Mouse (Mus musculus): Measurements from ENCODE around the gene E130114P18Rik. TPM values are rescaled to one million over a fixed set of nuclear protein-coding genes. Genes with fewer than 3 reads are reported as not detected.

The E130114P18Rik gene
- polyA plus RNA-seq, 1 experiment from 2014 or later, result 2.7 TPM

GRCm38 (mm10) chr4:97636569-97636968 is 141.3 kb downstream of the E130114P18Rik start:
- no peaks in the 10 kb centered on the region for H3K9me3 ChIP-seq (replicated peaks)
- 85% methylated on average over 1 of the region's 1 CpGs for WGBS

GRCm38 (mm10) chr4:97635757-97636292 is 142.1 kb downstream of the E130114P18Rik start:
- DNase-seq (ENCODE audit: low spot score), result no peak
- H3K36me3 ChIP-seq, result no peaks in the 10 kb centered on the region
- 75% methylated on average over 1 of the region's 1 CpGs for WGBS
- no peak overlapping the region for H3K4me3 ChIP-seq
- 0 out of 2 replicates have a peak, but pooled peaks cover 3% of the 10 kb centered on the region for H3K27me3 ChIP-seq (ENCODE audit: low read depth, poor library complexity, severe bottlenecking)
- peaks cover 12% of the 10 kb centered on the region for H3K4me1 ChIP-seq
- H3K9me3 ChIP-seq (replicated peaks), result no peaks in the 10 kb centered on the region
- 0 out of 2 replicates have a peak overlapping the region, but pooled peaks have one; percentile 3 for H3K27ac ChIP-seq (replicated peaks)

More at GRCm38 (mm10) chr4:97636569-97636968, 141.3 kb downstream of the E130114P18Rik start:
- Histone ChIP-seq H3K27ac (replicated peaks) (no peak overlapping the region), H3K36me3 (no peaks in the 10 kb centered on the region), H3K27me3 (ENCODE audit: low read depth, poor library complexity, severe bottlenecking) (0 out of 2 replicates have a peak, but pooled peaks cover 3% of the 10 kb centered on the region), H3K4me1 (peaks cover 12% of the 10 kb centered on the region), H3K4me3 (no peak overlapping the region)
- DNase-seq (ENCODE audit: low spot score), result no peak

- WGBS, result 50% methylated on average over 6 of the region's 6 CpGs
- Histone ChIP-seq H3K4me3 (no peak overlapping the region), H3K9me3 (replicated peaks) (no peaks in the 10 kb centered on the region), H3K27ac (replicated peaks) (peak overlapping the region; percentile 70), H3K27me3 (ENCODE audit: low read depth, poor library complexity, severe bottlenecking) (0 out of 2 replicates have a peak, but pooled peaks cover 3% of the 10 kb centered on the region), H3K4me1 (peaks cover 12% of the 10 kb centered on the region), H3K36me3 (no peaks in the 10 kb centered on the region)
- DNase-seq (ENCODE audit: low spot score), result no peak
Measured at GRCm38 (mm10) chr4:97635296-97635755, 142.6 kb downstream of the E130114P18Rik start.

GRCm38 (mm10) chr4:97628881-97629605 is 148.8 kb downstream of the E130114P18Rik start:
- peak; percentile 37 for DNase-seq (ENCODE audit: low spot score)
- Histone ChIP-seq H3K4me3 (no peak overlapping the region), H3K9me3 (replicated peaks) (no peaks in the 10 kb centered on the region), H3K27ac (replicated peaks) (0 out of 2 replicates have a peak overlapping the region, but pooled peaks have one; percentile 46), H3K36me3 (no peaks in the 10 kb centered on the region), H3K27me3 (ENCODE audit: low read depth, poor library complexity, severe bottlenecking) (peaks cover 21% of the 10 kb centered on the region), H3K4me1 (peaks cover 19% of the 10 kb centered on the region)
- 46% methylated on average over 14 of the region's 14 CpGs for WGBS

- no peak overlapping the region for H3K27ac ChIP-seq (replicated peaks)
Measured at GRCm38 (mm10) chr4:97626002-97626720, 151.7 kb downstream of the E130114P18Rik start.

GRCm38 (mm10) chr4:97623165-97623564 is 154.7 kb downstream of the E130114P18Rik start:
- Histone ChIP-seq H3K27me3 (ENCODE audit: low read depth, poor library complexity, severe bottlenecking) (peaks cover 14% of the 10 kb centered on the region), H3K4me1 (peaks cover 16% of the 10 kb centered on the region), H3K36me3 (no peaks in the 10 kb centered on the region), H3K4me3 (no peak overlapping the region), H3K9me3 (replicated peaks) (no peaks in the 10 kb centered on the region), H3K27ac (replicated peaks) (no peak overlapping the region)
- no peak for DNase-seq (ENCODE audit: low spot score)
- WGBS, result 80% methylated on average over 5 of the region's 5 CpGs

More at GRCm38 (mm10) chr4:97626002-97626720, 151.7 kb downstream of the E130114P18Rik start:
- Histone ChIP-seq H3K36me3 (no peaks in the 10 kb centered on the region), H3K27me3 (ENCODE audit: low read depth, poor library complexity, severe bottlenecking) (peaks cover 21% of the 10 kb centered on the region), H3K9me3 (replicated peaks) (no peaks in the 10 kb centered on the region), H3K4me1 (peaks cover 19% of the 10 kb centered on the region), H3K4me3 (no peak overlapping the region)
- DNase-seq (ENCODE audit: low spot score), result no peak
- WGBS, result 41% methylated on average over 16 of the region's 16 CpGs

GRCm38 (mm10) chr4:97621731-97622130 is 156.1 kb downstream of the E130114P18Rik start:
- DNase-seq (ENCODE audit: low spot score), result no peak
- no peaks in the 10 kb centered on the region for H3K9me3 ChIP-seq (replicated peaks)
- H3K4me3 ChIP-seq, result no peak overlapping the region
- H3K36me3 ChIP-seq, result no peaks in the 10 kb centered on the region
- peaks cover 16% of the 10 kb centered on the region for H3K4me1 ChIP-seq
- 82% methylated on average over 4 of the region's 4 CpGs for WGBS
- H3K27me3 ChIP-seq (ENCODE audit: low read depth, poor library complexity, severe bottlenecking), result peaks cover 5% of the 10 kb centered on the region; the same call in 1 of the 2 replicates
- H3K27ac ChIP-seq (replicated peaks), result no peak overlapping the region

GRCm38 (mm10) chr4:97620409-97620808 is 157.5 kb downstream of the E130114P18Rik start:
- WGBS, result 85% methylated on average over 1 of the region's 1 CpGs
- Histone ChIP-seq H3K4me1 (peaks cover 9% of the 10 kb centered on the region), H3K27ac (replicated peaks) (no peak overlapping the region), H3K9me3 (replicated peaks) (no peaks in the 10 kb centered on the region), H3K27me3 (ENCODE audit: low read depth, poor library complexity, severe bottlenecking) (no peaks in the 10 kb centered on the region), H3K4me3 (no peak overlapping the region), H3K36me3 (no peaks in the 10 kb centered on the region)
- DNase-seq (ENCODE audit: low spot score), result no peak

- Histone ChIP-seq H3K36me3 (no peaks in the 10 kb centered on the region), H3K27me3 (ENCODE audit: low read depth, poor library complexity, severe bottlenecking) (no peaks in the 10 kb centered on the region), H3K27ac (replicated peaks) (no peak overlapping the region), H3K4me3 (no peak overlapping the region), H3K9me3 (replicated peaks) (no peaks in the 10 kb centered on the region), H3K4me1 (peaks cover 9% of the 10 kb centered on the region)
- 73% methylated on average over 15 of the region's 15 CpGs for WGBS
- no peak for DNase-seq (ENCODE audit: low spot score)
Measured at GRCm38 (mm10) chr4:97618668-97619373, 159.1 kb downstream of the E130114P18Rik start.

GRCm38 (mm10) chr4:97615031-97615430 is 162.8 kb downstream of the E130114P18Rik start:
- WGBS, result 90% methylated on average over 3 of the region's 3 CpGs
- Histone ChIP-seq H3K36me3 (no peaks in the 10 kb centered on the region), H3K27ac (replicated peaks) (no peak overlapping the region), H3K27me3 (ENCODE audit: low read depth, poor library complexity, severe bottlenecking) (no peaks in the 10 kb centered on the region), H3K9me3 (replicated peaks) (no peaks in the 10 kb centered on the region), H3K4me1 (peaks cover 14% of the 10 kb centered on the region), H3K4me3 (no peak overlapping the region)
- DNase-seq (ENCODE audit: low spot score), result no peak

GRCm38 (mm10) chr4:97611251-97611847 is 166.5 kb downstream of the E130114P18Rik start:
- Histone ChIP-seq H3K9me3 (replicated peaks) (no peaks in the 10 kb centered on the region), H3K4me1 (peaks cover 39% of the 10 kb centered on the region), H3K4me3 (no peak overlapping the region), H3K36me3 (no peaks in the 10 kb centered on the region), H3K27ac (replicated peaks) (no peak overlapping the region), H3K27me3 (ENCODE audit: low read depth, poor library complexity, severe bottlenecking) (peaks cover 12% of the 10 kb centered on the region; the same call in 1 of the 2 replicates)
- no peak for DNase-seq (ENCODE audit: low spot score)
- WGBS, result 82% methylated on average over 11 of the region's 11 CpGs

Data from midbrain, embryonic 10.5 days (tissue).